Mouse (Mus musculus): ENCODE results near the gene Peli2.

The Peli2 gene

DNA sequence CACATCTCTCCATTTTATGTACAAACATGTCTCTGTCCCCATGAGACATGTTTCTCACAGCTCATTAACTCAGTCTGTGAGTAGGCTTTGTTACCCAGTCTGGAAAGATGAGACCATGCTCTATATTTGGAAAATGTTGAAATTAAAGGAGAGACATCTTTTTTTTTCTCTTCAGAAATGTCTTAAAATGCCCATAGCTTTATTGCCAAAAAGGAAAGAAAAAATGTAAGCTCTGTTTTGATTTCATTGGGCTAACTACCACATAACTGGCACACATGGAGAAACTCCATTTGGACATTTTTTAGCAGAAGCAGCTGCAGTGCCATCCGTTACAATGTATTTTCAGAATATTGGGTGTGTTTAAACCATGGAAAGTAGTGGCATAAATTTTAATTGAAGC is 103.6 kb downstream of the Peli2 start:
- no peak for DNase-seq (ENCODE audit: low read depth)

DNA sequence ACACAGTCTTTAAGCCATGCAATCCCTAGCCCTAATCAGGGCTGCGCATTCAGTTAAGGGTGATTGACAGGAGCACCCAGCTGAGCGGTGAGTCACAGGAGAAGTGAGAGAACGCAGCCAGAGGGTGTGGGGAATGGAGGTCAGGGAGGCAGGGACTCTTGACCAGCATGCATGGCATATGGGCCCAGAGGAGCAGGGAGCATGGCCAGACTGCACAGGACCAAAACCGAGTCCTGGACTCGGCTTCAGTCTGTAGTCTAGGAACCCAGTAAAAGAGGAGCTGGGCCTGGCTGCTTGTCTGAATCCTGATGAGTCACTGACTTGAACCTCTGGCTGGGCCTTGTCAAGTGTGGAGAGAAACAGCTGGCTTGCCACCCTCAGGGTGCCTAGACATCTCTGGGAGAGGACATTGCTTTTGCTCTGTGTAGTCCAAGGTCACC is 104.3 kb downstream of the Peli2 start:
- DNase-seq (ENCODE audit: low read depth): no peak

DNA sequence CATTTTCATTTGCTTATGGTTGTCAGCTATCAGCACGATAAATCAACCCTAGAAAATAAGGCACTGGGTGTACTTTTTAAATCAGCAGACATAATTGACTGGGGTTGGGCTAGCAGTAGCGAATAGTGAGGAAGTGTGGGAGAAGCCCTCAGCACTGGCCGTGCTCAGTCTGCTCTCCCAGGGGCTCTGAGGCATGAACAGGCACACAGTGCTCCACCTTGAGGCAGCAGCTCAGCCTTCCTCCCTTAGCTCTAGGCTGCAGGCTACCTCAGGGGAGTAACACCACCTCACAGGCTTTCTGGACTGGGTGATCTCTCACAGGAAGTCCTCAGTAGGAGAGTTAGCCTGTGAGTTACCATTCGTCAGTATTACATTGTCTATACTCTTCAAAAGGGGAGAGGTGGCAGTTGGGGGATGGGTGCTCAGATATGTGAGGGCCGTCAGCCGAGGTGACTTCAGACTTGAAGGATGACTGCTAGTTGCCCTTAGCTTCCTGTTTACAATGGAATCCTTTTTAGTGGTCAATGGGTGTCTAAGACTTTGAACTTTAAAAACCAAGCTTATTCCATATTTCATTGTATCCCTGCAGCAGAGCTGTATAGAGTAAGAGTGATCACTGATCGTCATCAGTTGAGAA is 105.3 kb downstream of the Peli2 start:
- DNase-seq (ENCODE audit: low read depth): no peak

DNA sequence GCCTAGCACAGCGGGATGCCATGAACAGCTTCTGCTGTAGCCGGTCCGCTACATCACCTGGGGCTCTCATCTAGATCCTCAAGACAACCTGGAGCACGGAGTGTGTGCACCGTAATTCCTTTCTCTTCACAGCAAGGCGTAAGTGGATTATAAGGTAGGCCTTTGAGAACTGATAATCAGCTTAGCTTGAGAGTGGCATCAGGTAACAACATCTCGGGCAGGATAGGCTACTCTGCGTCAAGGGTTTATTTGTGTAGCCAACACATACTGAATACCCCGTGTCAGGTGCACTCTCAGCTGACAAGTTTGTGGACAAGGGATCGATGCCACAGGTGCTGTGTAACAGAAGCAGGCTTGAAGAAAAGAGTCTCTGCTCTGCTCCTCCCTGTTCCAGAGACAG is 106.1 kb downstream of the Peli2 start:
- no peak for DNase-seq (ENCODE audit: low read depth)

DNA sequence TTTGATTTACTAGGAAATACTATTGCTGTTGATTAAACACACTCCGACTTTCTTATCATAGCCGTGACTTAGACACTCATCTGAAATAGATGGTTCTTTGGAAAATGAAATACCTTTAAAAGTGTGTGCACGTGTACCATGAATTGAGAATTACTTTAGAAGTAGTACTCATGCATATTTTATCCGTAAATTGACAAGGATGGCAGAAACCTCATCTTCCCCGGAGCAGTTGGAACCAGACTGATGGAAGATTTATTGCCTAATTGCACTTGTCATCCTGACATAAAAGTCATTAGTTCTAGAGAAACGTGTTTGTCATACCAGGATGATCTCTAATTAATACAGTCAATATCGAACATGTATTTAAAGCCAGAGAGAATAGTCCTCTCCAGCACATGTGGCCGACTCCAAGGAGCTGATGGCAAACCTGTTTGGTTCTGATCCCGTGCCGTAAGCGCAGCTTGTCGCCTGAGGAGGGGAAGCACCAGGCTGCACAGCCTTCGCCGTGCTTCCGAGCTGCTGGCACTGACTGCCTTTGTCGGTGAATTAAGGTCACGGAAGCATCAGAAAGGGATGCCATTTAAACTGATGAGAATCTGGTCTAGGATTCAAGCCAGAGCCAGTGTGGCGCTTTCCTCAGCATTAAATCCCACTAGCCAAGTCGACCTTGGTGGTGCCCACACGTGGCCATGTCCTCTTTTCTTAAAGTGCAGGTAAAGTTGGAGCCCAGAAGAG is 114.3 kb downstream of the Peli2 start:
- DNase-seq (ENCODE audit: low read depth): no peak

DNA sequence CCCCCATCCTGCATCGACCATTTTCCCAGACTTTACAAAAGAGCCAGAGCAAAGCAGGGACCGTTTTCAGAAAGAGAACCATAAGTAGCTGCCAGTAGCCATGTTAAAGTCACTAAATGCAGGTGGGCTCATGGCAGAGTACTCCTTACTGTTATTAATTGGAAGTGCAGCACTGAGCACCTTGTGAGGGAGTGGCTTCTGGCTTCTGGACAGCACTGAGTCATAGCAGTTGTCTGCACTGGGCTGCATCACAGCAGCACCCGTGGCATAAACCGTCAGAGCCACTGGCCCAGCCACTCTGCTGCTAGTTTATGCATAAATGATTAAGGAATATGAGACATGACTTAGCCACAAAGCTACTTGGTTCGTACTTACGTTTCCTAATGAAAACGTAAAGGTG is 120.7 kb downstream of the Peli2 start:
- no peak for DNase-seq (ENCODE audit: low read depth)

DNA sequence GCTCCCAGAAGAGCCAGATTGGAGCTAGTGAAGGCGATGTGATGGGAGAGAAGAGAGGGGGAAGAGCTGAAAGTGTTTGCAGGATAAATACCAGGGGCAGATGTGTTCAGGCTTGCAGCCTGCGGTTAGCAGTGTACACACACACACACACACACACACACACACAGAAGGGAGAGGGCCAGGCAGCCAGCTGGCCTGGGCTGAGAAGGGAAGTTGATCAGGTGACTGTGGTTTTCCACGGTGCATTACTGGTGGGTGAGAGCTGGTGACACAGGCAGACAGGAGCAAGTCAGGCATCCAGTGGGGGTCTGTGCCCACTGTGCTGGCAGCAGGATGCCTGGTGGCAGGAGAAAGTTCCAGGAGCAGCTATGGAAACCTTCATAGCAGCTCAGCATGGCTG is 125.6 kb downstream of the Peli2 start:
- peak; percentile 22 for DNase-seq (ENCODE audit: low read depth)

DNA sequence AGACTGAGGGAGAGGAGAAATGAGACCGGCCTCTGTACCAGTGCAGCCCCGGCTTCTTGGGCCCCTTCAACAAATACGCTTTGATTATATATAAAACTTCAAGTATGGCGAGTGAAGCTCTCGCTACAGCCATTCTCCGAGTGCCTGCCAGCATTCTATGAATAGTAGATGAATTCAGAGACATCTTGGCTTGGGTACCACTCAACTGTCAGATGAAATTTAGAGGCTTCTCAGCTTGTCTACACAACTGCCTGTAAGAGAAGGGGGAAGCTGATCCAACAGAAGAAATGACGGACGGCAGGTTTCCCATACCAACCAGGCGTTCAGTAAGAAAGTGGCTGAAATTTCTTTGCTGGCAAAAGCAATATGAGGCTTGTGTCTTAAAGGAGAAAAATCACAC is 126.3 kb downstream of the Peli2 start:
- DNase-seq (ENCODE audit: low read depth): no peak

DNA sequence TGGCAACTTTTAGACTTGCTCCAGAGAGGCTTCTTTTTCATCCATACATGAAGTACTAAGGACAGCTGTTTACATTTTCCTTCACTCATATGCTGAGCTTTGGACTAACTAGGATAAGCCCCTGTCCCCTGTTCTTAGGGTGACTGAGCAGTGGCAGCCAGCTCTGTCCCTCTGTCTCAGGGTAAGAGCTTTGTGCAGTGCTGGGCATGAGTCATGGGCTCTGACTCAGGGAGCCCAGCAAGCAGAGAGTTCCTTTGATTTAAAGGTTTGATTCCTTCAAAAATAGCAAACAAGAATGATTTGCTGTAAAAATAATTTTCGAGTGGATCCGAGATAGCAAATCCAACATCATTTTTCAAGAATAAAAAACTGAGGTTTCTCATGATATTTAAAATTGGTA is 128.8 kb downstream of the Peli2 start:
- DNase-seq (ENCODE audit: low read depth): no peak

DNA sequence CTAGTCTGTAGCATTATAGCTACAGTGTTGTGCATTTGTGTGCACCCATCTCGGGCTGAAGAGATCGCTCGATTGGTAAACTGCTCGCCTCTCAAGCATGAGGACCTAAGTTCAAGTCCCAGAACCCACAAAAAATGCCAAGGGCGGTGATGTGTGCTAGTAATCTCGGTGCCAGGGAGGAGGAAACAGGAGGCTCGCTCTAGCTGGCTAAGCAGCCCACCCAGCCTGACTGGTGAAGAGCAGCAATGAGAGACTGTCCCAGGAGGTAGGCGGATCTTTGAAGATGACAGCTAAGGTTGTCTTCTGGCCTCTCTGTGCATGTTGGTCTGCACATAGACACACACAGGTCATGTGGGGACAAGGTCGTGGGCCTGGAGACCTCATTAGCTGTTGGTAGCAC is 129.3 kb downstream of the Peli2 start:
- DNase-seq (ENCODE audit: low read depth): no peak

DNA sequence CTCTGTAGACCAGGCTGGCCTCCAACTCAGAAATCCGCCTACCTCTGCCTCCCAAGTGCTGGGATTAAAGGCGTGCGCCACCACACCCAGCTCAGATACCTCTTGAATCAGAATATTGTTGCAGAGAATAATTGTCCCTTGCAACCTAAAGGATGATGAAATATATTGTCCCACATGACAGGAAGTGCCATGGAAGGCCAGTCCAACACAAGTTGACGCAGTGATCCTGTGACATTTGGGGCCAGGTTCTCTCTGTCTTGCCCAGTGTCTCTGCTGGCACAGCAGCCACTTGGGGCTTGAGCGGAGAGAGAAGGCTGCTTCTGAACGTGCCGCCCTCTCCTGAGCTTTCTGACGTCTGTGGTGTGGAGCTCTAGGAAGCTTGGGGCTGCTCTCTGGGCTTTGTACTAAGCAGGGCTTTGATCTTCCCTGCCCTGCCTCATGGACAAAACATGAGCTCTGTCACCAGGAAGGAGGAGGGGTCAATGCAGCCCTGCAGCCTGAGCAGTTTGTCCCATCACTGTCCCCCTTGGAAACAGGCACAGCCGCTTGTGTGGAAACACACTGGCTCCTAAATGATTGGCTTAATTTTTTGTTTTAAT is 130.9 kb downstream of the Peli2 start:
- DNase-seq (ENCODE audit: low read depth): no peak

DNA sequence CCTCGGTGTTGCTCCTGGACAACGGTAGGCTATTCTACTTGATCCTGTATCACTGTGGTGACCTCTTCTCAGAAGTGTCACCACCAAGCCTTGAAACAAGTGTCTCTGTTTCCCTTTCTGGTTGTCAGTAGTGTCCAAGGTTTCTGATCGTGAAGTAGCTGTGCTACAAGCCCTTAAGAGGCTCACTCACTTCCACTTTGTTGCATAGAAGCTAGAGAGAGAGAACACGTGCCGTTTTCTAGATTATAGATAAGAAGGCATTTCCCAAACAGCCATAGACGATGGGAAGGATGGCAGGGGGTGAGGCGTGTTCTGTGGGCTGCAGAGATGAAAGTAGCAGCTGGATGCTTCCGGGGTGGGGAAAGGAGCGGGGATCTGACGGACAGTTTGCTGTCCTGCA is 132.6 kb downstream of the Peli2 start:
- DNase-seq (ENCODE audit: low read depth): peak; percentile 8

DNA sequence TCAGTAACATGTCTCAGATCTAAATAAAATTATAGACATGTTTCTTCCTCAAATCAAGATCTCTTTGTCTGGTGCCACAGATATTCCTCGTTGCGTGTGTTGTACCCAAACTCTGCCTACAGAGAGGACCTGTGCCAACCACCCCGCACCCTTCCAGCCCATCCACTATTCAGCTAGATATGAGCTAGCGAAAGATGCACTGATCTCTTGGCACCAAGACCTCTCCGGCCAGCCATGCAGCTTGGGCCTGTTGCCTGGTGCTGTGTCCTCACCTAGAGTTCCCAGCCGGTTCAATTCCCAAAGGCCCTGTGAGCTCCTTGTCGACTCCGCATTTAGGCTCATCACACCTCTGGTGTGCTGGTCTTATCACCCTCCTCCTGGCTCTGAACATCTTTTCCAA is 134.1 kb downstream of the Peli2 start:
- DNase-seq (ENCODE audit: low read depth): no peak

DNA sequence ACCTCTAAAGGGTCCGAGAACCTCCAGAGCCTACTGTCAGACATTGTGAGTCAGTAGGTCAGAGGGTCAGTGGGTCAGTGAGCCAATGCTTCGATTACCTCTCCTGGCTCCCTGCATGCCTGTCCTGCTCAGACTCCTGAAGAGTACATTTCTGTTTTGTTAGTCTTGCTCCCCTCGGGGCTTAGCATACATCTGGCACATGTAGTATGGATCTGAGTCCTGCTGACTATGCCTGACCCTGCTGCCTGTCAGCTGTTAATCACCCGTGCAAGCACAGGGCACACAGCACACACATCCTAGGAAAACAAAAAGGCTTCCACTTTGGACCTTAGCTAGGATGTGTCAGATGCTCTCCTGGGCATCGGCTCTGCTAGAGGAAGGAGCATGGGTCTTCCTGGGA is 134.7 kb downstream of the Peli2 start:
- DNase-seq (ENCODE audit: low read depth): no peak

DNA sequence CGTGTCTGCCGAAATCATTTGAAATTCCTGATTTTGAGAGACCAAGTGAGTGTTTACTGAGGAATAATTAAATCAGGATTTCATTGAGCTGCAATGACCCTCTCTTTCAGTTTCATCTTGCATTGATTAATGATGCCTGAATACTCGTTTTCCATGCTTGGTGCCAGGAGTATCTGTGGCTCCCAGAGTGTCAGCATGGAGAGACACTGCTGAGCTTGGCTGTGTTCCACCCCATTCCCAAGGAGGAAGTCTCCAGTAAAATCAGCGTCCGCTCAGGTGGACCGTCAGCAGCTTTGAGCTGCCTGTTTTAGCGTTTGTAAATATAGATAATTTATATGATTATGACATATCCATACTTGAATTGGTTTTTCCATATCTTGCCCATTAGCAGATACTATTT is 137.1 kb downstream of the Peli2 start:
- no peak for DNase-seq (ENCODE audit: low read depth)

DNA sequence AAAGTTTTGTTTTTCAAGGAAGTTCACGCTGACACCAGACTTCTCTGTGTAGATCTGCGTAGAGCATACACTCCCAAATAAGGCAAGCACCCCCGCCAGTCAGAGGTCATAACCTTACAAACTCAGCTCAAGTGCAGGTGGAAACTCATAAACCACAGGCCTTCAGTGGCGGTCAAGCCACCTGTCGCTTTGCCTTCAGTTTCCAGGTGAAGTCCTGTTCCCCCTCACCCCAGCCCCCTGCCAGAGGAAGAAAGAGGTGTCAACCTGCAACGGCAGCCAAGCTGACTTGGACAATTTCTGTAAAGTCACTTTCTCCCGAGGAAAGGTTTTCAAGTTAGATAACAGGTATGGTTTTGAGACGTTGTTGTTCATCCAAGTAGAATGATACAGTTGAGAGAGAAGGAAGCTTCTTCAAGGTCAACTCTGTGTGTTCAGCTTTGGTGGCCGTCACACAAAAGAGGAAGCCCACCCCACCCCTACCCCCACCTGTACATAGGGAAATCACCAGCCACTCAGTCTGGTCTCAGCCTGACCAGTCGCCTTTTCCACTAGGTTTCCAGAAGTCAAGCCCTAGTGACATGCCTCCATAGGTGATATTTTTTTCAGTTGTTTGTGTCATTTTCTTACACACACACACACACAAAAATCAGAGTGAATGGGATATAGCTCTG is 138.2 kb downstream of the Peli2 start:
- DNase-seq (ENCODE audit: low read depth): no peak

DNA sequence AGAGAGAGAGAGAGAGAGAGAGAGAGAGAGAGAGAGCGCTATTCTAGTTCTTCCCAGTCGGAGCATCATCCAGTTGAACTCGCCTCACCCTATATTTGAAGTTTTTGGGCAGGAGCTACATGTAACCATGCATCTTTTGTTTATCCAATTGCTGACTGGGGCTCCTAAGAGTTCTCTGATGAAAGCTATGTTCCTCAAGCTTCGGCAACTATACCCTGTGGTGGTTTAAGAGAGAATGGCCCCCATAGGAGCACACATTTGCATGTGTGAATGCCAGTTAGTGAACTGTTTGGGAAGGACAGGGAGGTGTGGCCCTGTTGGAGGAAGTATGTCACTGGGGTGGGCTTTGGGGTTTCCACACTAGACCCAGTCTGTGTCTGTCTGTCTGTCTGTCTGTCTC is 142.5 kb downstream of the Peli2 start:
- no peak for DNase-seq (ENCODE audit: low read depth)

DNA sequence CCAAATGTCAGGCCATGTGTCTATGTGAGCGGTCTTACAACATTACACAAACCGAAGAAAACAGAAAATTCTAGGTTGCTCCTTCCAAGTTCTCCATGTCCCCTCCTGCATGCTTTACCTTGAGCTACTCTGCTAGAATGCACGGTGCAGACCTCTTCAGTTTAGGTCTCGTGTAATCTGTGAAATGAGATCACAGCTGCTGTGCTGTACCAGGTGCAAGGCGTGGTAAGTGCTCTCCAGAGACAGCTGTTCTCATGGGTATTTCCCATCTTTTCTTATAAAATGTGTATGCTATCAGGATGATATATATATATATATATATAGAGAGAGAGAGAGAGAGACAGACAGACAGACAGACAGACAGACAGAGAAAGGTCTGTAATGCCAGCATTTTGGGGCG is 146.1 kb downstream of the Peli2 start:
- DNase-seq (ENCODE audit: low read depth): no peak

DNA sequence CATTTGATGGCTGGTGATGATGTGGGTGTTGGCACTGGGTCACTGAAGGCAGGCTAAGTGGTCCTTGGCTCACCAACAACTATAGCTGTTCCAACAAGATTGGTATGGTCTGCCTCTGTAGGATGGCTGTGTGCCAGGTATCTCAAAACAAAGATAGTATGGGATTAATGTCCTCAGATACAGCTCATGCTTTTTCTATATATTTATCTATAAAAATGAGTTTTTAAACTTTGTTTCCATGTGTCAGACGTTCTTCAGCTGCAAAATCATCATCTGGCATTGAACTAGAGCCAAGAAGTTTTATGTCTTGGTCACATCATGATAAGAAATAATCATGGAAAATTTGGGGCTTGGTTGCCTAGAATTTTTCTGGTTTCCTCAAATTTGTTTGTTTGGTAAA is 157.7 kb downstream of the Peli2 start:
- DNase-seq (ENCODE audit: low read depth): no peak

DNA sequence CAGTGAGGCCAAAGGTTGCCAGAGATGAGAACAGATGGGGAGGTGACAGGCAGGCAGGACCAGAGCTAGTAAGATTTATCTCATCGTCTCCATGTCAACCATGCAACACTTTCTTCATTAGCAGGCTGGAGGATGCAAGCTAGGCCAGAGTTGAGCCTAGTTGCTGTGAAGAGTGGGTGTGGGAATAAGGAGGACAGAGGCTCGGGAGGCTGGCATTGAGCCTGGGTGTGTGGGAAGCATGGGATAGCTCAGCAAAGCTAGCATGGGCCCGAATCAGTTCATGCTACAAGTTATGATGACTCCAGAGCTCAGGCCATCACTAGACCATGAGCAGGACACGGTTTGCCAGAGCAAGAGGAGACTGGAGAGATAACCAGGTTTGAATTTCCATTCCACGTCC is 166.3 kb downstream of the Peli2 start:
- DNase-seq (ENCODE audit: low read depth): no peak

DNA sequence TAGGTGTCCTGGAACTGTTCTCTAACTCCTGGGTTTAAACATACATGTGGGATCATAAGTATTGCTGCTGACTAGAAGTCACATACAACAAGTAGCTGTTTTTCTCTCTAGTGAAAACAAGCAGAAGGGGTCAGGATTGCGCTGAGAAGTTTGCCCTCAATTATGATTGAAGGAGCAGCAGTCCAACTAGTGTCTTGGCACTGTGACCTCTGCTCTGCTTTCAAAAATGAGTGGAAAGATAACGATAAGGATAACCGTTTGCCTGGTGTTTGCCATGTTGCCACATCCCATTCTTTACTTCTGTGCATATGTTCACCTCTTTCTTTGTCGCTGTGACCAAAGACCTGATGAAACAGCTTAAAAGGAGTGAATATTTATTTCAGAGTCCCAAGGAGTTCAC is 167.0 kb downstream of the Peli2 start:
- DNase-seq (ENCODE audit: low read depth): no peak

DNA sequence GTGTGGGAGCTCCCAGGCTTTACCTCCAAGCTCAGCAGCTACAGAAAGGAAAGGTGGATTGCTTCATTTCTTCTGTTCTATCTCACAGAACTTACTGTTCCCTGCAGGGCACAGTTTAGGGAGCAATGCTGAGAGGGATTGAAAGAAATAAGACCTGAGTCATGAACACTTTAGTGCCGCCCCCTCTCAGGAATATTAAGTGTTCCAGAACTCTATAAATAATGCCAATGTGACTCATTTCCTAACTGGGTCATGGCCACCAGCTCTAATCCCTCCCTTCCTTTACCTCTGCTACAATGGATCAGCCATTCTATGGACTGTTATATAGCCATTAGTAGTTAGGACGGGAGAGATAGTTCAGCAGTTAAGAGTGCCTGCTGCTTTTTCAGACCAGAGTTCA is 168.0 kb downstream of the Peli2 start:
- DNase-seq (ENCODE audit: low read depth): no peak
